Comparison of ENCODE assay signal across 12 mouse cellular contexts in the genomic region with DNA sequence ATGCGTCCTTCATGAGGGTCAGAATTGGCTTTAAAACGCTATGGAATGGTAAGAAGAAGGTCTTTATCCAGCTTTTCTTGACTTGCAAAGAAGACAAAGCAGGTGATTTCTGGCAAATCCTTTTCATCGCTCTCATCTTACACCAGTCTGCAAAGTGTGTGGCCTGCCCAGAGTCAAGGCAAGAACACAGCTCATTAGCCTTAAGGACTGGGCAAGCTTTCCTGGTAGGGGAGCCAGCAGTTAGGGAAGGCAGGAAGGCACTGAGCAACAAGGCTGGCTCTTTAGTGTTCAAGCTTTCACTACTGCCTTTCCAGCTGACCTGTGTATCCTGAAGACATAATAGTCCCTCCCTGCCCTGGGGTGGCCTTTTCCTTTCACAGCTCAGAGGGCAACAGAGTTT.
DNase-seq lines count a peak whose midpoint lies in the region; ATAC-seq and TF ChIP-seq lines count a peak whose summit lies in the region.
"Had no signal": no experiment of that assay in that cellular context is flagged by ENCODE, and none has a peak within 500 bp of the region (broad histone marks: within the 10 kb centered on the region; RNA-seq: fewer than 3 reads in every experiment).

No protein-coding gene starts in this region.

- no peak overlapping the region; the same call in 1 of the 2 replicates for H3K27ac ChIP-seq in forebrain, embryonic 11.5 days (ENCODE audit: low read depth, low read length)
- H3K27ac ChIP-seq in forebrain, embryonic 10.5 days = no peak overlapping the region
- no peak overlapping the region for H3K27ac ChIP-seq in forebrain, postnatal 0 days (ENCODE audit: low read depth, low read length)
- peak overlapping the region; percentile 52 for H3K27ac ChIP-seq in midbrain, embryonic 12.5 days (replicated peaks)
- H3K27ac ChIP-seq: macrophage had no signal

- no peak overlapping the region for H3K4me3 ChIP-seq in forebrain, embryonic 11.5 days (ENCODE audit: low read depth, low read length)
- H3K4me3 ChIP-seq in forebrain, embryonic 10.5 days = no peak overlapping the region
- H3K4me3 ChIP-seq in forebrain, postnatal 0 days (ENCODE audit: low read depth, low read length) = no peak overlapping the region
- no peak overlapping the region for H3K4me3 ChIP-seq in midbrain, embryonic 12.5 days

- no peak for TF ChIP-seq CTCF in brain, embryonic 14.5 days (IDR thresholded peaks at IDR 0.05; ENCODE audit: borderline replicate concordance, extremely low read depth, insufficient read depth, insufficient read length)
- no peak for TF ChIP-seq CTCF in forebrain, postnatal 0 days (IDR thresholded peaks at IDR 0.05; ENCODE audit: low read depth)

- no peak for DNase-seq in forebrain, embryonic 11.5 days (ENCODE audit: low spot score)
- no peak for DNase-seq in forebrain, embryonic 10.5 days (ENCODE audit: extremely low spot score, low spot score)
- peak; percentile 64 for DNase-seq in brain, embryonic 14.5 days (ENCODE audit: low read depth)
- DNase-seq in forebrain, postnatal 0 days = no peak
- no peak for DNase-seq in frontal cortex, postnatal 25 days (ENCODE audit: low spot score in 2 of 2)
- DNase-seq in thymus, postnatal 36 days = no peak
- DNase-seq in left cerebral cortex, postnatal 25 days (ENCODE audit: low spot score in 2 of 2) = no peak
- DNase-seq: heart, postnatal 36 days; right cerebral cortex, adult 18-20 months; thymus, postnatal 25 days had no signal

- H3K9ac ChIP-seq in forebrain, embryonic 11.5 days (ENCODE audit: low read length) = no peak overlapping the region
- no peak overlapping the region for H3K9ac ChIP-seq in forebrain, postnatal 0 days
- H3K9ac ChIP-seq in midbrain, embryonic 12.5 days (replicated peaks) = no peak overlapping the region

- no peaks in the 10 kb centered on the region for H3K27me3 ChIP-seq in forebrain, embryonic 11.5 days (ENCODE audit: control insufficient read depth, insufficient read depth, low read length)
- no peaks in the 10 kb centered on the region for H3K27me3 ChIP-seq in forebrain, embryonic 10.5 days (ENCODE audit: poor library complexity, severe bottlenecking)
- no peaks in the 10 kb centered on the region for H3K27me3 ChIP-seq in forebrain, postnatal 0 days (ENCODE audit: insufficient read depth, low read length)
- no peaks in the 10 kb centered on the region for H3K27me3 ChIP-seq in midbrain, embryonic 12.5 days

- H3K9me3 ChIP-seq in forebrain, embryonic 11.5 days (ENCODE audit: control insufficient read depth, low read length) = no peaks in the 10 kb centered on the region
- no peaks in the 10 kb centered on the region for H3K9me3 ChIP-seq in forebrain, embryonic 10.5 days
- H3K9me3 ChIP-seq in forebrain, postnatal 0 days (ENCODE audit: low read length) = no peaks in the 10 kb centered on the region
- no peaks in the 10 kb centered on the region for H3K9me3 ChIP-seq in midbrain, embryonic 12.5 days

- no peaks in the 10 kb centered on the region for H3K36me3 ChIP-seq in forebrain, embryonic 11.5 days (ENCODE audit: control insufficient read depth, insufficient read depth, low read length)
- no peaks in the 10 kb centered on the region for H3K36me3 ChIP-seq in forebrain, embryonic 10.5 days (replicated peaks)
- H3K36me3 ChIP-seq in forebrain, postnatal 0 days (ENCODE audit: insufficient read depth) = no peaks in the 10 kb centered on the region
- H3K36me3 ChIP-seq in midbrain, embryonic 12.5 days = no peaks in the 10 kb centered on the region

- 56% methylated on average over 3 of the region's 3 CpGs for WGBS in forebrain, embryonic 11.5 days
- WGBS in forebrain, embryonic 10.5 days = 65% methylated on average over 3 of the region's 3 CpGs
- 32% methylated on average over 3 of the region's 3 CpGs for WGBS in forebrain, postnatal 0 days
- 41% methylated on average over 3 of the region's 3 CpGs for whole genome bisulfite sequencing in midbrain, embryonic 12.5 days

- TF ChIP-seq POLR2A in brain, embryonic 14.5 days (IDR thresholded peaks at IDR 0.05; ENCODE audit: borderline replicate concordance, extremely low read depth, insufficient read depth, insufficient read length, poor library complexity, severe bottlenecking) = no peak

- peak; percentile 53; the same call in 1 of the 2 replicates for ATAC-seq in forebrain, embryonic 11.5 days (replicated peaks; ENCODE audit: low FRiP score)
- ATAC-seq in forebrain, postnatal 0 days = peak; percentile 65
- peak; percentile 62; the same call in 1 of the 2 replicates for ATAC-seq in midbrain, embryonic 12.5 days (ENCODE audit: low FRiP score, low read depth)

- no peak overlapping the region for H3K4me2 ChIP-seq in forebrain, embryonic 11.5 days (ENCODE audit: low read depth, low read length, severe bottlenecking)
- no peak overlapping the region for H3K4me2 ChIP-seq in forebrain, postnatal 0 days (ENCODE audit: low read depth)
- H3K4me2 ChIP-seq in midbrain, embryonic 12.5 days (replicated peaks) = no peak overlapping the region

- intact Hi-C loops in left cerebral cortex, postnatal 25 days (cut with DNase I) = no loop called here

- no peaks in the 10 kb centered on the region for H3K4me1 ChIP-seq in forebrain, embryonic 11.5 days (replicated peaks; ENCODE audit: control insufficient read depth, insufficient read depth, low read length)
- H3K4me1 ChIP-seq in forebrain, embryonic 10.5 days = peaks cover 11% of the 10 kb centered on the region
- no peaks in the 10 kb centered on the region; the same call in 1 of the 2 replicates for H3K4me1 ChIP-seq in forebrain, postnatal 0 days (ENCODE audit: insufficient read depth)
- H3K4me1 ChIP-seq in midbrain, embryonic 12.5 days = 0 out of 2 replicates have a peak, but pooled peaks cover 4% of the 10 kb centered on the region
